Mouse (Mus musculus) hindbrain, embryonic 14.5 days (tissue): Measurements from ENCODE around the gene Gprc5b. TPM values are rescaled to one million over a fixed set of nuclear protein-coding genes. Genes with fewer than 3 reads are reported as not detected.

Source experiments
- ATAC-seq: fragments of 200-750 bp; cut with Nextera tagmentation; 2 replicates; pipeline ENCODE4 v1.8.0; 2017; ENCODE audit warnings: moderate number of reproducible peaks, mild to moderate bottlenecking, moderate TSS enrichment, moderate library complexity; ENCODE audit not compliant: low FRiP score
- DNase-seq: peaks from one replicate; pipeline ENCODE4 v3.0.0-alpha.2; 2015; ENCODE audit warnings: low spot score
- H3K27ac ChIP-seq: fragments of 300-500 bp; sonication (generic); 2 replicates; pipeline ENCODE4 v1.5.1; 2014; ENCODE audit warnings: mild to moderate bottlenecking, moderate library complexity
- H3K27me3 ChIP-seq: fragments of 300-500 bp; sonication (generic); 2 replicates; pipeline ENCODE4 v1.6.1; 2014; ENCODE audit warnings: mild to moderate bottlenecking, low read length, mixed read lengths; ENCODE audit not compliant: control insufficient read depth, insufficient read depth
- H3K36me3 ChIP-seq: fragments of 300-500 bp; sonication (generic); replicated peaks from 2 replicates; pipeline ENCODE4 v1.6.1; 2014; ENCODE audit not compliant: control insufficient read depth, insufficient read depth
- H3K4me1 ChIP-seq: fragments of 300-500 bp; sonication (generic); replicated peaks from 2 replicates; pipeline ENCODE4 v1.6.1; 2014; ENCODE audit warnings: antibody characterized with exemption, low read length, mixed read lengths; ENCODE audit not compliant: control insufficient read depth, insufficient read depth
- H3K4me2 ChIP-seq: fragments of 300-500 bp; sonication (generic); replicated peaks from 2 replicates; pipeline ENCODE4 v1.6.1; 2014; ENCODE audit warnings: mild to moderate bottlenecking, moderate library complexity
- H3K4me3 ChIP-seq: fragments of 300-500 bp; sonication (generic); replicated peaks from 2 replicates; pipeline ENCODE4 v1.5.1; 2014; ENCODE audit warnings: mild to moderate bottlenecking, low read length
- H3K9ac ChIP-seq: fragments of 300-500 bp; sonication (generic); 2 replicates; pipeline ENCODE4 v1.6.1; 2014
- H3K9me3 ChIP-seq: fragments of 300-500 bp; sonication (generic); 2 replicates; pipeline ENCODE4 v1.6.1; 2016; ENCODE audit warnings: low read length; ENCODE audit not compliant: control insufficient read depth
- WGBS: fragments of 180-500 bp; shearing (Covaris S2); extraction: QIAGEN DNeasy Blood & Tissue Kit; methylation state at CpG from one replicate; pipeline ENCODE4 v1.1.7; 2014; 5-methylcytosine and 5-hydroxymethylcytosine counted together
- polyA plus RNA-seq: library from polyadenylated mRNA; unstranded; fragments of >200 nt; fragmentation: Nextera tagmentation; extraction: Ambion mirVana; gene quantifications from 2 replicates; pipeline ENCODE4 v1.2.1, GENCODE M21; 2014

Gene Gprc5b
- polyA plus RNA-seq, 1 experiment from 2014 or later: 10.2 TPM

- no peak overlapping the region for H3K27ac ChIP-seq
- ATAC-seq: no peak
- DNase-seq: no peak
- no peaks in the 10 kb centered on the region for H3K36me3 ChIP-seq
- no peaks in the 10 kb centered on the region for H3K4me1 ChIP-seq
- H3K9me3 ChIP-seq: no peaks in the 10 kb centered on the region
- no peak overlapping the region for H3K4me2 ChIP-seq
- no peak overlapping the region for H3K4me3 ChIP-seq
- H3K9ac ChIP-seq: no peak overlapping the region
- H3K27me3 ChIP-seq: no peaks in the 10 kb centered on the region
- 51% methylated on average over 2 of the region's 2 CpGs for WGBS
These were observed 7.5 kb upstream of the Gprc5b start for GRCm38 (mm10) chr7:119002501-119002900.

- no peak overlapping the region for H3K4me2 ChIP-seq
- no peaks in the 10 kb centered on the region for H3K36me3 ChIP-seq
- ATAC-seq (no peak), DNase-seq (no peak)
- no peaks in the 10 kb centered on the region for H3K4me1 ChIP-seq
- no peaks in the 10 kb centered on the region for H3K9me3 ChIP-seq
- H3K4me3 ChIP-seq: no peak overlapping the region
- H3K9ac ChIP-seq: no peak overlapping the region
- 66% methylated on average over 2 of the region's 2 CpGs for WGBS
- no peaks in the 10 kb centered on the region for H3K27me3 ChIP-seq
- H3K27ac ChIP-seq: no peak overlapping the region
These were observed 7.0 kb upstream of the Gprc5b start for GRCm38 (mm10) chr7:119001965-119002364.

GRCm38 (mm10) chr7:118999857-119000256 is 4.8 kb upstream of the Gprc5b start:
- no peak overlapping the region for H3K27ac ChIP-seq
- no peaks in the 10 kb centered on the region for H3K27me3 ChIP-seq
- H3K4me2 ChIP-seq: no peak overlapping the region
- peaks cover 8% of the 10 kb centered on the region for H3K4me1 ChIP-seq
- DNase-seq (no peak), ATAC-seq (no peak)
- no peaks in the 10 kb centered on the region for H3K36me3 ChIP-seq
- no peak overlapping the region for H3K9ac ChIP-seq
- 71% methylated on average over 2 of the region's 2 CpGs for WGBS
- H3K9me3 ChIP-seq: no peaks in the 10 kb centered on the region
- H3K4me3 ChIP-seq: no peak overlapping the region

DNA sequence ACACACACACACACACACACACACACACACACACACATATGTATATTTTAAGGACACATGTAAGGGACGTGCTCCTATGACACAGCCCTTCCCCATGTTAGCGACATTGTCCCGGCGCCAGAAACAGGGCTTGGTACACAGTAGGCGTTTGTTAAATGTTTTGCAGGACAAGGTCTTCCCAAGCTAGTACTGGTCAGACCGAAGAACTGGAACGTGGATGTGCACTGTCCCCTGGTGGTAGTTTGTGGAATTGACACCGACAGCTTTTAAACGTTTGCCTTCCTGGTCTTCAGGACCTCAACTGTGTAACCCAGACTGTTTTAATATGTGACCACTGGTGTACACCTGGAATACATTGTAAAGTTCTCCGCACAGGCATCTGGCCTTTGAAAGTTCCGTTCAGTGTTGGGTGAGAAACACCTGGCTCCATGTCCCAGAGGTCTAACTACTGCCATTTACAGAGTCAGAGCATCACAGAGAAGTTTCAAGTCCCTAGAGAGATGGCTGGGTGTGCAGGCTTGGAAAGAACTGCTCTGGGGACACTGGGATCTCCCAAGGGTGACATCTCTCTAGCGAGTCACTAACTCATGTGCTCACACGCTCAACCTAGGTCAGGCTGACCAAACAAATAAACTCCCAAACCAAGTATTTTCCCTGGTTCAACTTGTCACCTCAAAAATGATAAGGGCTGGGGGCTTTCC is 1.3 kb upstream of the Gprc5b start:
- DNase-seq (peak; percentile 96), ATAC-seq (peak; percentile 27; the same call in 1 of the 2 replicates)
- H3K27ac ChIP-seq: no peak overlapping the region
- H3K4me2 ChIP-seq: peak overlapping the region; percentile 89
- no peak overlapping the region for H3K4me3 ChIP-seq
- H3K36me3 ChIP-seq: no peaks in the 10 kb centered on the region
- H3K9me3 ChIP-seq: no peaks in the 10 kb centered on the region
- H3K27me3 ChIP-seq: no peaks in the 10 kb centered on the region
- 7% methylated on average over 13 of the region's 13 CpGs for WGBS
- peaks cover 43% of the 10 kb centered on the region for H3K4me1 ChIP-seq
- H3K9ac ChIP-seq: no peak overlapping the region

- Histone ChIP-seq H3K27me3 (no peaks in the 10 kb centered on the region), H3K4me2 (peak overlapping the region; percentile 89), H3K4me3 (peak overlapping the region; percentile 57), H3K36me3 (no peaks in the 10 kb centered on the region), H3K27ac (no peak overlapping the region), H3K4me1 (peaks cover 49% of the 10 kb centered on the region), H3K9me3 (no peaks in the 10 kb centered on the region), H3K9ac (peak overlapping the region; percentile 69; the same call in 1 of the 2 replicates)
- ATAC-seq (peak; percentile 4; the same call in 1 of the 2 replicates), DNase-seq (no peak)
- 8% methylated on average over 14 of the region's 14 CpGs for WGBS
These were observed 660 bp upstream of the Gprc5b start for GRCm38 (mm10) chr7:118995671-118996070.

GRCm38 (mm10) chr7:118994231-118994842 is 674 bp downstream of the Gprc5b start:
- under 1% methylated on average over 21 of the region's 21 CpGs for WGBS
- Histone ChIP-seq H3K36me3 (no peaks in the 10 kb centered on the region), H3K9ac (peak overlapping the region; percentile 69), H3K27me3 (no peaks in the 10 kb centered on the region), H3K4me1 (peaks cover 56% of the 10 kb centered on the region), H3K4me3 (peak overlapping the region; percentile 57), H3K27ac (peak overlapping the region; percentile 67), H3K4me2 (peak overlapping the region; percentile 89), H3K9me3 (no peaks in the 10 kb centered on the region)
- peak; percentile 10; the same call in 1 of the 2 replicates for ATAC-seq
- no peak for DNase-seq

GRCm38 (mm10) chr7:118993597-118994230 is 1.3 kb downstream of the Gprc5b start:
- H3K4me2 ChIP-seq: peak overlapping the region; percentile 89
- H3K4me3 ChIP-seq: peak overlapping the region; percentile 57
- ATAC-seq: peak; percentile 5; the same call in 1 of the 2 replicates
- DNase-seq: no peak
- H3K27ac ChIP-seq: peak overlapping the region; percentile 67
- H3K9me3 ChIP-seq: no peaks in the 10 kb centered on the region
- under 1% methylated on average over 26 of the region's 26 CpGs for WGBS
- no peaks in the 10 kb centered on the region for H3K27me3 ChIP-seq
- peaks cover 56% of the 10 kb centered on the region for H3K4me1 ChIP-seq
- H3K9ac ChIP-seq: peak overlapping the region; percentile 69
- no peaks in the 10 kb centered on the region for H3K36me3 ChIP-seq

DNA sequence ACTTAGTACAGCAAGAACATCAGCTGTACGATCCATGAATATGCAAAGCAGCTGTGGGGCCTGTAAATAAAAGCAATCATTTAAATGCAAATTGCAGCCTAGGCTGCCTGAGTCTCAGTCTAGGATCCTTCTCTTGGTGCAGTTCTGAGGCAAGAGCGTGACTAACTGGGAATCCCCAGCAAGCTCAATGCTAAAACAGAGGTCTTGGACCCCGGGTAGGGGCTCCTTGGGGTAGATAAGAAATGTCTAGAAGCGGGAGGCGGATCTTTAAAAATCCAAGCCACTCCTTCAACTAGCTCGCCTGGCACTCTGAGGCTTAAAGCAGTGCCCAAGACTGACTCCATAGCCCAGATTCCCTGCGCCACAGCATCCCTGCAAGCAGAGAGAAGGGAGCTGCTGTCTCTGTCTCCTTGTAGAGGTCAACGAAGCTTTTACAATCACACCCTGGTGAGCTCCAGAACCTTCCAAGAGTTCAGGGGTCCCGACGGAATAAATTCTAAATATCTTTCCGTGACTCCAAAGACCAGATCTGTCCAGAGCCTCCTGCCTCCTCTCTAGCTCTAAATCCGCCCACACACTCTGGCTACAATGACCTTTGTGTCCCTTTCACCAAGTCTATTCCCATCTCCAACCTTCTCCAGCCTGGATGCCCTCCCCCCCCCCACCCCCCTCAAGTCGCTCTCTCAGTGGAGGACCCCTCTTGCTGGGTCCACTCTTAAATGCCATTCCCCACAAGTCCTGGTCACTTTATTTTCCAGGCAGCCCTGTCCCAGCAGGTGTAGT is 2.2 kb downstream of the Gprc5b start:
- no peaks in the 10 kb centered on the region for H3K27me3 ChIP-seq
- peak overlapping the region; percentile 57 for H3K4me3 ChIP-seq
- H3K4me1 ChIP-seq: peaks cover 56% of the 10 kb centered on the region
- H3K4me2 ChIP-seq: peak overlapping the region; percentile 89
- no peaks in the 10 kb centered on the region for H3K36me3 ChIP-seq
- peak overlapping the region; percentile 67 for H3K27ac ChIP-seq
- 11% methylated on average over 13 of the region's 13 CpGs for WGBS
- ATAC-seq (peak; percentile 9; the same call in 1 of the 2 replicates), DNase-seq (peak; percentile 55)
- peak overlapping the region; percentile 0; the same call in 1 of the 2 replicates for H3K9ac ChIP-seq
- H3K9me3 ChIP-seq: no peaks in the 10 kb centered on the region
